Mouse (Mus musculus) urinary bladder, postnatal 36 days (tissue): ENCODE results near the gene Adamts8.

ENCODE experiments used
- DNase-seq, 2 experiments: peaks; one replicate each; pipeline ENCODE4 v3.0.0; 2022; ENCODE audit warnings: low spot score in 2 of 2, mixed read lengths in 1 of 2

Gene Adamts8

DNA sequence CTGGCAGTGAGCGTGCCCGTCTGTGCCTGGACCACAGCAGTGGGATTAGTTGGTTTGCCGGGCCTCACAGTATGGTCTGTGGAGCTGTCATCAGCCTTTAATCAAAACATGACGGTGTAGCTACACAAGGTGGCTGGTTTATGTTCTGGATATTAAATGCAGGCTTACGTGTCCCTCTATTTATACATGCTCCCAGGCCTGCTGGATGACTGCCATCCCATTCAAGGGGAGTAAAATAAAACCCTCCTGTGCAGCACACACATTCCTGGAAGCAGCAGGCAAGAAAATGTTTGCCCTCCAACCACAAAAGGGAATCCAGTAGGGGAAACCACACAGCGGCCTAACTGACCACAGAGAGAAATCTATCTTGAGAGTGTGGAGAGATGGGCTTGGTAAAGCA, 43.4 kb downstream of the Adamts8 start:
- no peak for DNase-seq

DNA sequence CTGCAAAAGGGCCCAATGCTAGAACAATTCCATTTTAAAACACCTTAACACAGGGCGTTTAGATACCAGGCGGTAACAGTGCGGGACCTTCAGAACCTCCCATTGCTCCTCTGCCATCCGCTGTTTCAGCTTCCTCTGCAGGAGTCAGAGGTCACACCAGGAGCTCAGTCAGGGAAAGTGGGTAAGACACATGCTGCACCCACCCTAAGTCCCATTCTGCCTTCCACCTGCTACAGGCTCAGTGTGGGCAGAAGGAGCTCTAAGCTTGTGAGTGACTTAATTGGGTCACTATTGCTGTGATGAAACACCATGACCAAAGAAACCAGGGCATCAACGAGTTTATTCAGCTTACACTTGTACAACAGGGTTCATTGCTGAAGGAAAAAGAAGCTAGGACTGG, 50.7 kb downstream of the Adamts8 start:
- no peak for DNase-seq

DNA sequence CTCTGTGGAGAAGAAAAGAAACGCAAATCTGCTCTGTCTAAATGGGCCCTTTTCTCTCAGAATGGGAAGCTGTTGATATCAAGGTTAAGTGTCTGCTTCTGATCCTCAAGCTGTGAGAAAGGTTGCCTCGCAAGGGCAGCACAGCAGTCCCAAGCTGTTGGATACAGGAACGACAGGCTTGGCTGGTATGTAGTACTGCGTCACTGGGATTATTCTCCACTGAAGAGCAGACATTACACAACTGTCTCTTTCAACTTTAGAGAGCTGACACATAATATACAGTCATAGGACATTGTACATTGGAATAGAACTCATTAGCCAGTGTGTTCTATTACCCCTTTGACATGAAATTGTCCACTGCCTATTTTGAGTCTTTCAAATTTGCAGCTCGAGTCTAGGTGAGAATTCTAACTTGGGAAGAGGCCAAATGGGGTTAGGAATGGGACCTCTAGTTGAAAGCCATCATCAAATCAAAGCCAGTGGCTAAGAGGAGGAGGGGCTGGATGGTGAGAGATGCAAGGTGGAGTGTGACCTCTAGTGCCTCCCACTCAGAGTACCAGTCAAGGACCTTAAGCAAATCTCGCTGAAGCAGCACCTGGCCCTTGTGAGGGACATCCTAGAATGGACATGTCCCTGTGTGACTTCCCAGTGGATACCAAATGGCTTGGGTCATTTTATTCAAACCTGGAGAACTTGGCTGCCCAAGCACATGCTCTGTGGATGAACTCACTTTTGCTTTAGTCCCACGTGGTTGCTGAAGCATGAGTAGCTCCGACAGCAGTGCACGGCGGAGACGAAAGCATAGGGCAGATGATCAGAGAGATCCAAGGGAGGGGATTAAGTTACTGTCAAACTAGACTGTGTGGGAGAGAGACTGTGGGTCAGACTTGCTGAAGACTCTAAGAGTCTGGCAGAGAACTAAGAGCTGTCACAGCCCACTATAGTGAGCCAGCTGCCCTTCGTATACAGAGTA, 54.5 kb downstream of the Adamts8 start:
- no peak for DNase-seq

DNA sequence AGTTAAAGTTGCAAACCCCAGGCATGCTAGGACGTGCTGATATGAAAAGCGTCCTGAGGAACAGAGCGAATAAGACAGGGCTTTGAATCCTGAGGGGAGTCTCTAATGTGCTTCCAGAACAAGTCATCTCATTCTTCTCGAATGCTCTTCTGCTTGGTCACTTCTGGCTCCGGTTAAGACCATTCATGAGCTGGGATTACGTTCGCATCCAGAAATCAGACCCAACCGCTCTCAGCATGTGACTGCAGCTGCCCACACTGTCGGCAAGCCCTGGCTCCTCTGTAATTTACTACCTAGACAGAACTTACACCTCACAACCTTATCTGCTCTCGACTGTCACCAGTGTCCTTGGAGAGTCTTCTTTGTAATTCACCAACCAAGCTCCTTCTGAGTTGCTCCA, 58.3 kb downstream of the Adamts8 start:
- DNase-seq, result no peak

DNA sequence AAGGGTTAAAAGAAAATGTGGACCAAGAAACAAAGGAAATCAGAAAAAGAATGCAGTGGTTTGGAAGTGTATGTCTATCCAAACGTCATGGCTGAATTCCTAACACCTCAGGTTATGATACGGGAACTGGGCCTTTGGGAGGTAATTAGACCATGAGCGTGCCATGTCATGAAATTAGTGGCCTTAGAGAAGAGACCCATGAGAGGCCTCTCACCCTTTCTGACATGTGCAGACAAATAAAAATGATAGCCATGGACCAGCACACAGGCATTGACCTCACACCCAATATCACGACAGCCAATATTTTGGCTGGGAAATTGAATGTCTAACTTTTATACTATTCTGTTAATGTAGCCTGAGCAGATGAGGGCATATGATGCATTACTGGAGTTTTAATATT, 60.2 kb downstream of the Adamts8 start:
- no peak for DNase-seq

DNA sequence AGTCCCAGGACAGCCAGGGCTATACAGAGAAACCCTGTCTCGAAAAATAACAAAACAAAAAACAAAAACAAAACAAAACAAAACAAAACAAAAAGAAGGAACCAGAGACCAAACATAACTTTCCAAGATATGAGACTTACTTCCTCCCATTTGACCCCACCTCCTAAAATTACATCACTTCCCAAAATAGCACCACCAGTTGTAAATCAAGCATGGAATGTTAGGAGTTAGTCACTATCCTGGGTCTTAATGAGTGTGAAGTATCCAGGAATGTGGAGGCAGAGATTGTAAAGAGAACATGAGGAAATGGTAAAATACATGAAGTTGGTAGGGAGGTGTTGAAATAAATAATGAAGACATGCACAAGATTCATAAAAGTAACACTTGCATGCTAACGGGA, 67.0 kb downstream of the Adamts8 start:
- DNase-seq, result no peak

DNA sequence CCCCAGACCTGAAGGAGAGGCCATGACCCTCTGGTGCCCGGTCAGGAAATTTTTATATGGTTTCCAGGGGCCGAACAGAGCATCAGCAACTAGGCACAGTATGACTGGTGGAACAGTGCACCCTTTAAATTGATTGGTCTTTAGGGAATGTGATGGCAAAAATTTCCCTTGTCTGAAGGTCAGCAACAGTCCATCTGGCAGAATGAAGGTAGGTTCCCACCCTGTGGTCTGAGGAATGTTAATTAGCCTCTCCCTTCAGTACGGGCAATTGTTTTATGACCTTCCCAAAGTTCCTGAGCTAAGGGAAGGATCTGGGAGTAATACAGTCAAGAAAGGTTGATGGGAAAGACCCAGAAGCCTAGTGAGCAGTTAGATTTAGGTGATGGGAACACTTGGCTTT, 67.7 kb downstream of the Adamts8 start:
- DNase-seq, result no peak

DNA sequence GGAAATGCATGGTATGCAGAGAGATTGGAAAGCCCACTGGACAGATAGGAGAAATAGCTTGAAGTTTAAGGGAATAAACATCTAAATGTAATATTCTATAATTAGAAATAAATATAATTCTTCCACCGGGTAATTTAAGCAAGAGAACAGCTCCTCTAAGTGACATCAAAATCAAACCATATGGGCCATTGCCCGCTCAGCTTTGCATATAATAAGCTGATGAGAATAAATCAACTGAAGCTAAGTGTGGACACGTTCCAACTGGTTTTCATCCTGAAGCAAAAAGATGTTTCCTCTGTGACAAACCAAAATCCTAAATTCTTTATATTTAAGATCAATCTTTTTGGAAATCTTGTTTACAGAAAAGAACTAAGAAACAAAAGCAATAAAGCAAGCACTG, 68.4 kb downstream of the Adamts8 start:
- DNase-seq, result no peak

DNA sequence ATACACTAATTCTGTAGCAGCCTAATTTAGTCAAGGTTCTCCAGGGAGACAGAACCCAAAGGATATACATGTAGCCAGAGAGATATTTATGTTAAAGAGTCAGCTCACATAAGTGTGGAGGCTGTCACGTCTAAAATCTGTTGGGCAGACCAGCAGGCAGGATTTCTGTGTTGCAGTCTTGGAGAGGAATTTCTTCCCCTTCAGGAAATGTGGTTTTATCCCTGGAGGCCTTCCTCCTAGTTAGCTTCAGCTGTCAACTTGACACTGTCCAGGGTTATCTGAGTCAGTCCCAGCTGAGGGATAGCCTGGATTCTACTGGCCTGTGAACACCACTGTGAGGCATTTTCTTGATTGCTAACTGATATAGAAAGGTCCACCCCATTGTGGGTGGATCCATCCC, 69.2 kb downstream of the Adamts8 start:
- DNase-seq, result no peak

DNA sequence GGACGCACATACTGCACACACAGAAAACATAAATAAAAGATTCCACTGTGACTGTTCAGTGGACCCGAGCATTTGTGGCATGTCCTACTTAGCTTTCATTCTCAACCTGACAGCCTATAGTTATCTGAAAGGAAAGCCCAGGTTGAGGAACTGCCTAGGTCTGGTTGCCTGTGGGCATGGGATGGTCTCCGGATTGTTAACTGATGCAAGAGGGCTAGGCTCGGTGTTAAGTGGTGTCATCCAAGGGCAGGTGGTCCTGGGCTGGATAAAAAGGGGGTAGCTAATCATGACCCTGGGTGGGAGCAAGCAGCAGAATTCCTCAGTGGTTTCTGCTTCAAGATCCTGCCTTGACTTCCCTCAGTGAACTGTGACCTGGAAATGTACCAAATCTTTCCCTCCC, 70.3 kb downstream of the Adamts8 start:
- no peak for DNase-seq

DNA sequence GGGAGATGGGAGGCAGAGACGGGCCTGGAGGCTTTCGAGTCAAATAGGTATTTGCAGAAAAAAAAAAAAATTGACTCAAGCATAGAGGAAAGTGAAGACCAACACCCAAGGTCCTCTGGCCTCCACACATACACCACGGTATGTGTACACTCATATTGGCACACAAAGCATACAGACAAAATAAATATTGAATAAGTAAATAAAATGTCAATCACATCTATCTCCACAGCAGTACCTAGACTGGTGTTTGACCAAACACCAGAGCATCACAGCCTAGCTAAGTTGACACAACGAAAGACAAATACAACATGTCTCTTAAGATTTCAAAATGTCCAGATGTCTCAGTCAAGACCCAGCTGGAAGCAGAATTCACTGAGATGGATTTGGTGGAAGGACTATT, 71.1 kb downstream of the Adamts8 start:
- DNase-seq, result no peak
